Mouse (Mus musculus) brown adipose tissue, adult 24 weeks (tissue): ENCODE data around the gene Zfp941. TPM values are rescaled to one million over a fixed set of nuclear protein-coding genes. Genes with fewer than 3 reads are reported as not detected.
A peak's percentile ranks its signal among the peaks of the same experiment; 100 is the strongest.

Experiments
- H3K27ac ChIP-seq: fragments of 200-500 bp; replicated peaks from 2 replicates; pipeline ENCODE4 v1.5.1; 2012; ENCODE audit warnings: low read depth, mild to moderate bottlenecking, low read length
- H3K4me1 ChIP-seq: fragments of 200-500 bp; 2 replicates; pipeline ENCODE4 v1.6.1; 2012; ENCODE audit warnings: low read length, mixed read lengths; ENCODE audit not compliant: control insufficient read depth, insufficient read depth, insufficient read length
- H3K4me3 ChIP-seq: fragments of 200-500 bp; 2 replicates; pipeline ENCODE4 v1.5.1; 2012; ENCODE audit warnings: low read depth, mild to moderate bottlenecking, low read length, moderate library complexity; ENCODE audit not compliant: insufficient read depth
- polyA plus RNA-seq: library from polyadenylated mRNA; stranded (reverse); fragments of >200 nt; gene quantifications from 2 replicates; pipeline ENCODE4 v1.2.4, GENCODE M21; 2012; ENCODE audit not compliant: missing spikeins, insufficient read depth, insufficient read length

Gene Zfp941
- not detected in 2 replicates for polyA plus RNA-seq

- no peak within 1 kb of the TSS for H3K27ac ChIP-seq
- H3K4me1 ChIP-seq: 0 out of 2 replicates have a peak, but pooled peaks cover 2% of the 10 kb centered on the region
- H3K4me3 ChIP-seq: peak within 1 kb of the TSS; percentile 31
Observed at GRCm38 (mm10) chr7:140821653-140822329, at the start of gene Zfp941. Gene Zfp941, minus strand, starts transcription at chr7:140822178.

- H3K4me1 ChIP-seq: no peaks in the 10 kb centered on the region
- H3K4me3 ChIP-seq: no peak overlapping the region
- H3K27ac ChIP-seq: no peak overlapping the region
Observed at GRCm38 (mm10) chr7:140864761-140865160, 42.8 kb upstream of the Zfp941 start.

GRCm38 (mm10) chr7:140860728-140861127, 38.8 kb upstream of the Zfp941 start:
- no peak overlapping the region for H3K4me3 ChIP-seq
- H3K27ac ChIP-seq: no peak overlapping the region
- peaks cover 7% of the 10 kb centered on the region for H3K4me1 ChIP-seq

DNA sequence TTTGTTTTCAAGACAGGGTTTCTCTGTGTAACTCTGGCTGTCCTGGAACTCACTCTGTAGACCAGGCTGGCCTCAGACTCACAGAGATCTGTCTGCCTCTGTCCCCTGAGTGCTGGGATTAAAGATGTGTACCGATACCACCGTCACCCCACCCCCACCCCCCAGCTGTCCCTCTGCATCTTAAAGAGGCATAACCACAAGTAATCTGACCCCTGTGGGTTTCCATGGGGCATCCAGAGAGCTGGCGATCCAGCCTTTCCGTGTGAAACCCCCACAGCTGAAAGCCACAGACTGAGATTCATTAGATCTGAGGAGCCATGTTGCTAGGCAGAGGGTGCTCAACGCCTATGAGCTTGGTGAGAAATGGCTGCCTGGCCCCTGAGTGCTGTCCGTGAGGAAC, 38.0 kb upstream of the Zfp941 start:
- Histone ChIP-seq H3K4me3 (no peak overlapping the region), H3K4me1 (peaks cover 10% of the 10 kb centered on the region), H3K27ac (no peak overlapping the region)

DNA sequence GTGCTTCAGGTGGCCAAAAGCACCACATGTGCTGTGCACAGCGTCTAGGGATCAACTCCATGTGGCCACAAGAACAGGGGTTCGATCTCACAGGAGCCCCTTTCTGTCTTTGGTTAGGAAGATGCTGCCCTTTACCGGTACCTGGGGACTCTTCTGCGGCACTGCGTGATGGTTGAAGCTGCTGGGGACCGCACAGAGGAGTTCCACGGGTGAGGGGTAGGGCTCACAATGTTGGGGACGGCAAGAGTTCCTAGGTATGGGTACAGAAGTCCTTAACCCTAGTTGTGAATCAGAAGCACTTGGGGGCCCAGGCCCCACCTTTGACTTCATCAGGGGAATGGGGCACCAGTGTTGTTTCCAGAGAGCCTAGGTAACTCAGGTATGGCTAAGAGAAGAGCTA, 36.8 kb upstream of the Zfp941 start:
- Histone ChIP-seq H3K27ac (no peak overlapping the region), H3K4me3 (peak overlapping the region; percentile 85; the same call in 1 of the 2 replicates), H3K4me1 (peaks cover 14% of the 10 kb centered on the region)

GRCm38 (mm10) chr7:140857550-140858505, 35.9 kb upstream of the Zfp941 start, which contains the start of gene Bet1l:
Gene Bet1l, minus strand, starts transcription at chr7:140857577.
- H3K4me3 ChIP-seq: peak within 1 kb of the TSS; percentile 85
- peak within 1 kb of the TSS; percentile 73 for H3K27ac ChIP-seq
- H3K4me1 ChIP-seq: peaks cover 20% of the 10 kb centered on the region

- peak within 1 kb of the TSS; percentile 85 for H3K4me3 ChIP-seq
- peak within 1 kb of the TSS; percentile 99 for H3K27ac ChIP-seq
- peaks cover 20% of the 10 kb centered on the region for H3K4me1 ChIP-seq
Observed at GRCm38 (mm10) chr7:140856785-140857549, 35.0 kb upstream of the Zfp941 start, which contains the start of gene Ric8a. Gene Ric8a, plus strand, starts transcription at chr7:140856957.

- H3K4me1 ChIP-seq: peaks cover 20% of the 10 kb centered on the region
- peak within 1 kb of the TSS; percentile 99 for H3K27ac ChIP-seq
- peak within 1 kb of the TSS; percentile 85 for H3K4me3 ChIP-seq
Observed at GRCm38 (mm10) chr7:140855860-140856784, 34.1 kb upstream of the Zfp941 start, which contains the start of gene Gm45785. Gene Gm45785, minus strand, starts transcription at chr7:140856331.

DNA sequence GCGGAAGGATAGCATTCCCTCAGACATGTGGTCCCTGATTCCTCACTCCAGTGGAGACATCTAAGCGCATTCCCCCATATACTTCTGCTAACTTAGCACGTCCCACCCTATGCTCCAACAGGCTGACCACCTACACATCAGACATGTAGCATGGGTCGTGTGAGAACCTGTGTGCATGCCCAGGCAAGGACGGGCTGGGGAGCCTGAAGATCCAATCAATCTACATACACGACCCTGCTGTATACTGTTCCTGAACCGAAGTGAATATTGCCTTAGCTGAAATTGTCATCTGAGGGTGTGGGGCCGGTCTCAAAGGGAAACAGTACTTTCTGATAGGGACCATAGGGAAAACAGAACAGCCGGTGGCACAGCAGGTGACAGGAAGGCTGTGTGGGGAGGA, 33.2 kb upstream of the Zfp941 start:
- peak overlapping the region; percentile 99 for H3K27ac ChIP-seq
- peak overlapping the region; percentile 85 for H3K4me3 ChIP-seq
- peaks cover 20% of the 10 kb centered on the region for H3K4me1 ChIP-seq

- peaks cover 20% of the 10 kb centered on the region for H3K4me1 ChIP-seq
- H3K4me3 ChIP-seq: peak overlapping the region; percentile 85; the same call in 1 of the 2 replicates
- peak overlapping the region; percentile 99 for H3K27ac ChIP-seq
Observed at GRCm38 (mm10) chr7:140854483-140854882, 32.5 kb upstream of the Zfp941 start.

GRCm38 (mm10) chr7:140853386-140853785, 31.4 kb upstream of the Zfp941 start:
- Histone ChIP-seq H3K4me3 (peak overlapping the region; percentile 0; the same call in 1 of the 2 replicates), H3K4me1 (peaks cover 17% of the 10 kb centered on the region), H3K27ac (peak overlapping the region; percentile 99)

GRCm38 (mm10) chr7:140851916-140852315, 29.9 kb upstream of the Zfp941 start:
- peaks cover 13% of the 10 kb centered on the region for H3K4me1 ChIP-seq
- peak overlapping the region; percentile 84 for H3K27ac ChIP-seq

DNA sequence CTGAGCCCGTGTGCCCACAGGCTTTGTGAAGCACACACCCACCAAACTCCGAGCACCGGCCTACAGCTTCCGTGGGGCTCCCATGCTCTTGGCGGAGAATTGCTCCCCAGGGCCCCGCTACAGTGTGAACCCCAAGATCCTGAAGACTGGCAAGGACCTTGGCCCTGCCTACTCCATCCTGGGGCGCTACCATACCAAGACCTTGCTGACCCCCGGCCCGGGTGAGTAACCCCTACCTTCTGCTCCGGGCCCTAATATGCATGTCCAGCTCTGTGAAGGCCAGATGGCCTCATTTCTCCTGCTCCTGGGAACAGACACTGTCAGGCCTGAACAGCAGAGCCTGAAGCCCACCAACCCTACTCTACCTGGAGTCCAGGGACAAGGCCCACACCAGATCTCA, 26.6 kb upstream of the Zfp941 start:
- H3K27ac ChIP-seq: no peak overlapping the region
- no peak overlapping the region for H3K4me3 ChIP-seq
- H3K4me1 ChIP-seq: peaks cover 4% of the 10 kb centered on the region

More at GRCm38 (mm10) chr7:140851916-140852315, 29.9 kb upstream of the Zfp941 start:
- no peak overlapping the region for H3K4me3 ChIP-seq
